Mouse (Mus musculus): ENCODE data around the gene Rplp2.

Rplp2 gene

GRCm38 (mm10) chr7:141430585-141431240 lies 16.5 kb upstream of the Rplp2 start:
- DNase-seq (ENCODE audit: low spot score) = no peak

GRCm38 (mm10) chr7:141431434-141432185 lies 15.6 kb upstream of the Rplp2 start:
- no peak for DNase-seq (ENCODE audit: low spot score)

DNA sequence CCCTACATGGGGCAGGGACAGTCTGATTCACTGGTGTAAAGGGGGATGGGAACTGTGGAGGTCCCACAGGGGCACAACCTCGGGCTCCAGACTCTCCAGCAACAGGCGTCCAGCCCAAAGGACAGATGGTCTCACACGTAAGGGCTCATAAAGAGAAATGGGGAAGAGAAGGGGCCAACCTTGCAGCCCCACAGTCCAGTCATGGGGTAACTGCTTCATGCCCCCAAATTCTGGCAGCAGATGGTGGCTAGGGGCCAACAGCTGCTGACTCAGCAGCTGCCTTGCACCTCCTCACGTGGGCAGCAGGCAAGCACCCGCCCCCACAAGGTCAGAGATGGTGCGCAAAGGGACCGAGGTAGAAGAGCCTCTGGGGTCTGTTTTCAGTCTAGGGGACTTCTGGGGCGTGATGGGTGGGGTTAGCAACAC lies 15.0 kb upstream of the Rplp2 start:
- DNase-seq (ENCODE audit: low spot score) = no peak

DNA sequence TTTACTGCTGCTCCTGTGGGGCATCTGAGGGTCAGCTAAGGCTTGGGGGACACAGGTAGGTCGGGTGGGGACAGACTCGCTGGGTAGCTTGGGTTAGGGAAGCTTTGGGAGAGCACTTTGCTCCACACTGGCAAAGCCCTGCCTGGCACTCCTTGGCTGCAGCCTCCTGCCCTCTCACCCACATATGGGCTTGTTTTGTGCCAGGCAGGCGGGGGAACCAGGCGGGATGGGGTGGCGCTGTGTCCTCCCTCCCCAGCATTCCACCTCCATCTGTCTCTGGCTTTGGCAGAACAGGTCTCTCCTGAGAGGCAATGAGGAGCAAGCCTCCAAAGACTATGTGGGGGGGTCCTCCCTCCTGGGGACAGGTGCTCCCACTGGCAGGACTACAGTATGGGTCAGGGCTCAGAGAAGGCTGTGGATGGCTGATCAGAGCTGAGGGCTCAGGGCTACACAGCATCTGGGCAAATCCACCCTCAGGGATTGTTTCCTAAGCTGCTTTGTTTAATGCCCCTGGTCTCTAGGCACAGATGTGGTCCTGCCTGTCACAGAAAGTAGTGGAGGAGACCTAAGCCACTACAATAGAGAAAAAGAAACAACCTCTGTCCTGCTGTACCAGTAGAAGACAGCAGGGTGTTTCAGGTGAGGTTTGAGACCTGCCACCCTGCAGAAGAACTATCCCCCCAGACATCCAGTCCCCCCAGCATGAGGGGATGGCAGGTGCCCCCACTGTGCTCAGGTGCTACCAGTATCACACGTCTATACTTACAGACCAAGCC lies 14.2 kb upstream of the Rplp2 start:
- DNase-seq (ENCODE audit: low spot score) = no peak

DNA sequence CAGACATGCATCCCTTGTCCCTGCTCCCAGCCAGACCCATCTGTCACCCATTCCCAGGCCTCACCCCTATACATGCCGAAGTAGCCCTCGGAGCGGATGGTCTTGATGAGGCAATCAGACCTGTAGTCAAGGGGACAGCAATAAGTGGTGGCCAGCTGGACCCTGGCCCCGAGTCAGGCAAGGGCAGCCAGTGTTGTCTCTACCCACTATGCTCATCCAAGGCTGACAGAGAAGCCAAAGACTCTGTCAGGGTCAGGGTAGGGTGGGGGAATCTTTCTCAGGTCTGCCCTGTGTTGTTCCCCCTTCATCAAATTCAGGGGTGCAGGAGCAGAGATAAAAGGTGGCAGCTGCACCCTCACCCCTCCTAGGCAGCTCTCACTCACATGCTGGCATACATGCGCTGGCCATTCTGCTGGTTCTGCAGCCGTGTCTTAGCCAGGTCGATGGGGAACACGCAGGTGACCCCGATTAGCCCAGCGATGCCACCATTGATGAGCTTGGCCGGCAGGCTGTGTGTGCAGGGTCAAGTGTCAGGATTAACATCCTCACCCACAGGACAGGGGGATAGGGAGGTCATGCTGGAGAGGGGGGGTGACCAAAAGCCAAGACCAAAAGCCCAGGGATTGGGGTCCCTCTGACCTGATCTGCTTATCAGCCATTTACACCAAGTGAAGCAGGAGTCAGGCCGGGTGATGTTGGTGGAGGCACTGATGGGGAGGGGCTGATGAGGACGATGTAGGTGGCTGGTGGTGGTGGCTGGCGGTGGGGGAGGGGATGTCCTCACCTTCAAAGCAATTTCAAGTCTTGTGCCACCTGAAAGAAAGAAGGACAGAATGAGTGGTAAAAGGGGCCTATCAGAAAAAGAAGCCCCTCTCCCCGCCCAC lies 13.4 kb upstream of the Rplp2 start:
- DNase-seq (ENCODE audit: low spot score) = no peak

GRCm38 (mm10) chr7:141434464-141434863 lies 12.7 kb upstream of the Rplp2 start:
- DNase-seq (ENCODE audit: low spot score) = peak; percentile 66

- no peak for DNase-seq (ENCODE audit: low spot score)
Observed at GRCm38 (mm10) chr7:141435129-141435855, 11.9 kb upstream of the Rplp2 start.

GRCm38 (mm10) chr7:141435856-141436522 lies 11.2 kb upstream of the Rplp2 start:
- DNase-seq (ENCODE audit: low spot score) = no peak

GRCm38 (mm10) chr7:141436523-141436892 lies 10.7 kb upstream of the Rplp2 start:
- DNase-seq (ENCODE audit: low spot score) = no peak

- DNase-seq (ENCODE audit: low spot score) = peak; percentile 86
Observed at GRCm38 (mm10) chr7:141437178-141438120, 9.7 kb upstream of the Rplp2 start, which contains the start of gene Slc25a22. Gene Slc25a22, minus strand, starts transcription at chr7:141437892.

- no peak for DNase-seq (ENCODE audit: low spot score)
Observed at GRCm38 (mm10) chr7:141438201-141438968, 8.8 kb upstream of the Rplp2 start.

- no peak for DNase-seq (ENCODE audit: low spot score)
Observed at GRCm38 (mm10) chr7:141439140-141439679, 8.0 kb upstream of the Rplp2 start.

DNA sequence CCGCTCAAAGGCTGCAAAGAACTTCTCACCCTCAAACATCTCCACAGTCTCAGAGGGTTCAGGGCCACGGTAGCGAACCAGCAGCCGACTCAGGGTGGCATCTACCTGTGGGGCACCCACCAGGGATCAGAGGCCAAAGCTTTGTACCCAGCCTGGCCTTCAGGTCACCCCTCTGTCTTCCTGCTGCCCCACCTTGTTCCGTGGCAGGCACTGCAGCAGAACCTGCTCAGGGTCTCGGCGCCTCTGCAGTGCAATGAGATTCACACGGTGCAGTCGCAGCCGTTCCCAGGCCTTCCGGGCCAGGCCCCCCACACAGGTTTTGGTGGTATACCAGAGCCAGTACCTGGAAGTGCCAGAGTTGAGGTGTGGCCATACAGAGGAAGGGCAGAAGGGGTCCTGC lies 7.4 kb upstream of the Rplp2 start:
- DNase-seq (ENCODE audit: low spot score) = no peak

- DNase-seq (ENCODE audit: low spot score) = no peak
Observed at GRCm38 (mm10) chr7:141440613-141441012, 6.6 kb upstream of the Rplp2 start.

- no peak for DNase-seq (ENCODE audit: low spot score)
Observed at GRCm38 (mm10) chr7:141441460-141441859, 5.7 kb upstream of the Rplp2 start.

DNA sequence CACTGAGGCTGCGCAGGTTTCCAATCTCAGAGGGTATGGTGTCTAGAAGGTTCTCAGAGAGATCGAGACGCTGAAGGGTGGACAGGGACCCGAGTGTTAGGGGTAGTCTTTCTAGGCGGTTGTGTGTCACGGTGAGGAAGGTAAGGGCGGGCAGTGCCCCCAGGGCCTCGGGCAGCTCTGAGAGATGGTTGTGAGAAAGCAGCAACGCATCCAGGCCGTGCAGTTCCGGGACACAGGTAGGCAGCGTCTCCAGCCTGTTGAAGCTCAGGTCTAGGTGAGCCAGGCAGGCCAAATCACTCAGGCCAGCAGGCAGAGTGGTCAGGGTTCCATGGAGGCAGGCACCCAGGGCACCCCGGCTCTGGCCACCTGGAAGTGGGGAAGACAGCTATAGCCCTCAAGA lies 5.0 kb upstream of the Rplp2 start:
- no peak for DNase-seq (ENCODE audit: low spot score)

DNA sequence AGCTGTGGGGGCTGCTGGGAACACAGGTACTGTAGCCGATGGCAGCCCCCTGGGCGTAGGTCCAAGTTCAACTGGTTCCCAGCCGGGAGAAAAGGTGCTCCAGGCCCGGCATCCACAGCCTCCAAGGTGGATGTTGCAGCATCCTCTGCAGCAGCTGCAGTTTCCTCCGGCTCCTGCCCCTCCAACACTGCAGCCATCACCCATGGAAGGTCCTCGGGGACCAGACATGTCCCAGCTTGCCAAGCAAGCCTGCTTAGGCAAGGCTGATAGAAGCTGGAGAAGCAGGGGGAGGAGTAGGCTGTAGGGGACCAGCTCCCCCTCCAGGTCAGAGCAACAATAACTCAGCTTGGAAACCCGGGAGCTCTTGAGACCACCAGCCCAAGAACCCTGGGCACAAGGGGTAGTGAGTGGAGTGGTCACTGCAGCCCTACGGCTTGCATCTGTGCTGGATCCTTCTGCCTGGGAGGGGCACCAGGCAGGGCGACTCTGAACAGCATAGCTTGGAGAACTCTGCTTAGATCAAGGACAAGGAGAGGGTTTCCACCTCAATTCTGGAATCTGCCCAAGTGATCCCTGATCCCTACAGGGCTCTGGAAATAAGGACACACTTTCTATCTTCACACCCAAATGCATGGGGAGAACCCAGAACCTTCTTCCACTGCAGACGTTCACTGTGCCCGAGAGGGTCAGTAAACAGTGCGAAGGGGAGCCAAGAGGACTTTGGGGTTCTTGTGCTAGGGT lies 3.9 kb upstream of the Rplp2 start:
- DNase-seq (ENCODE audit: low spot score) = no peak

DNA sequence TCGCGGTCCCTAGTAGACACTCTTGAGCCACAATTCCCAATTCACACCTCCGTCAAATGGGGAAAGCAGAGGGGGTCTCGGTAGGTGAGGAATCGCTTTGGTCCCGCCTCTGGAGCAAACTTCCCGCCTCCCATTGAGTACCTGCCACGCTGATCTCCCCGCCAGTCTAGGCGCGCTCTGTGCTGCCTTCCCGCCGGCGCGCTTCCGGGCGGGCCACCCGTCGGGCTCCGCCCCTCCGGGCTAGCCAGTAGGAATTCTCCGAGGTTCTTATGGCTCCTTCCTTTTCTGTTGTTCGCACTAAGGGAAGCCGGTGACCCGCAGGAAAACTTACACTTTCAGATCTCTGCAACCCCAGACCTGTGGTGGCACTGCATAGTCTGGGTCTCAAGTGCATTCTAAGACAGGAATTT lies 3.3 kb upstream of the Rplp2 start, which contains the start of gene Pidd1:
Gene Pidd1 (minus strand): TSS at position 198 of the 410 bp plus-strand sequence.
- no peak for DNase-seq (ENCODE audit: low spot score)

Data from layer of hippocampus, adult 11-12 months (tissue).